In genomic region chr10:78747035-78747721, GRCm38 (mm10) we compare ENCODE assay signal across 8 mouse cellular contexts. TPM values are rescaled to one million over a fixed set of nuclear protein-coding genes. Genes with fewer than 3 reads are reported as not detected.
DNase-seq lines count a peak whose midpoint lies in the region; ATAC-seq and TF ChIP-seq lines count a peak whose summit lies in the region.

No protein-coding gene starts in this region.

- DNase-seq in adrenal gland, postnatal 14 days, result peak; percentile 12
- no peak for DNase-seq in adrenal gland, postnatal 4 days (ENCODE audit: low spot score in 2 of 2)
- peak; percentile 75 for DNase-seq in lung, embryonic 14.5 days
- no peak for DNase-seq in lung, postnatal 25 days (ENCODE audit: low spot score)
- peak; percentile 13 for DNase-seq in ovary, postnatal 14 days (ENCODE audit: low spot score)

- WGBS in lung, embryonic 14.5 days, result 2% methylated on average over 27 of the region's 27 CpGs
- under 1% methylated on average over 27 of the region's 27 CpGs for WGBS in heart, embryonic 13.5 days
- 2% methylated on average over 27 of the region's 27 CpGs for WGBS in limb, embryonic 13.5 days

- peak overlapping the region; percentile 34 for H3K4me3 ChIP-seq in lung, embryonic 14.5 days (ENCODE audit: low read depth, low read length)
- H3K4me3 ChIP-seq in heart, embryonic 13.5 days, result peak overlapping the region; percentile 43
- peak overlapping the region; percentile 40 for H3K4me3 ChIP-seq in limb, embryonic 13.5 days

- TF ChIP-seq CTCF in lung, embryonic 14.5 days (IDR thresholded peaks at IDR 0.05; ENCODE audit: low read depth), result no peak

- peak overlapping the region; percentile 68 for H3K4me2 ChIP-seq in lung, embryonic 14.5 days
- peak overlapping the region; percentile 69 for H3K4me2 ChIP-seq in heart, embryonic 13.5 days
- peak overlapping the region; percentile 74 for H3K4me2 ChIP-seq in limb, embryonic 13.5 days (replicated peaks)

- peak; percentile 87 for ATAC-seq in lung, embryonic 14.5 days (ENCODE audit: insufficient read depth)
- ATAC-seq in heart, embryonic 13.5 days (ENCODE audit: extremely low read depth, insufficient number of reproducible peaks, low FRiP score, low TSS enrichment), result no peak
- ATAC-seq in limb, embryonic 13.5 days (ENCODE audit: low FRiP score, low read depth), result peak; percentile 61
- ATAC-seq in monocyte, adult 5-6 weeks (replicated peaks; ENCODE audit: insufficient number of reproducible peaks, low FRiP score, low TSS enrichment, poor library complexity, severe bottlenecking), result no peak

- no peak overlapping the region for H3K27ac ChIP-seq in lung, embryonic 14.5 days (ENCODE audit: low read depth)
- H3K27ac ChIP-seq in heart, embryonic 13.5 days (replicated peaks), result no peak overlapping the region
- H3K27ac ChIP-seq in limb, embryonic 13.5 days, result no peak overlapping the region

- H3K9me3 ChIP-seq in lung, embryonic 14.5 days (ENCODE audit: low read depth, low read length), result no peaks in the 10 kb centered on the region
- no peaks in the 10 kb centered on the region for H3K9me3 ChIP-seq in heart, embryonic 13.5 days
- no peaks in the 10 kb centered on the region for H3K9me3 ChIP-seq in limb, embryonic 13.5 days

- H3K4me1 ChIP-seq in lung, embryonic 14.5 days (ENCODE audit: insufficient read depth), result no peaks in the 10 kb centered on the region
- H3K4me1 ChIP-seq in heart, embryonic 13.5 days, result peaks cover 11% of the 10 kb centered on the region
- H3K4me1 ChIP-seq in limb, embryonic 13.5 days, result peaks cover 24% of the 10 kb centered on the region

- no peak overlapping the region for H3K9ac ChIP-seq in lung, embryonic 14.5 days
- peak overlapping the region; percentile 48; the same call in 1 of the 2 replicates for H3K9ac ChIP-seq in heart, embryonic 13.5 days
- H3K9ac ChIP-seq in limb, embryonic 13.5 days, result no peak overlapping the region

- no peaks in the 10 kb centered on the region for H3K36me3 ChIP-seq in lung, embryonic 14.5 days (ENCODE audit: insufficient read depth)
- no peaks in the 10 kb centered on the region for H3K36me3 ChIP-seq in heart, embryonic 13.5 days
- no peaks in the 10 kb centered on the region for H3K36me3 ChIP-seq in limb, embryonic 13.5 days

- no peaks in the 10 kb centered on the region for H3K27me3 ChIP-seq in lung, embryonic 14.5 days (ENCODE audit: insufficient read depth, low read length)
- peaks cover 57% of the 10 kb centered on the region for H3K27me3 ChIP-seq in heart, embryonic 13.5 days (replicated peaks)
- H3K27me3 ChIP-seq in limb, embryonic 13.5 days, result peaks cover 6% of the 10 kb centered on the region; the same call in 1 of the 2 replicates

RNA-seq across cellular contexts. Expression of gene Ccdc105, which starts 5.7 kb away (rescaled TPM):
- not detected in 2 replicates for total RNA-seq in adrenal gland, postnatal 14 days (2021)
- total RNA-seq in adrenal gland, postnatal 4 days (2021), result not detected
- polyA plus RNA-seq in lung, embryonic 14.5 days (2014; fragmentation: Nextera tagmentation; extraction: Ambion mirVana), result 0.18 and 0.21 TPM in 2 replicates
- polyA plus RNA-seq in heart, embryonic 13.5 days (2015; fragmentation: Nextera tagmentation; extraction: Ambion mirVana), result not detected in 2 replicates
- polyA plus RNA-seq in limb, embryonic 13.5 days (2015; fragmentation: Nextera tagmentation; extraction: Ambion mirVana), result 0.19 and 0.32 TPM in 2 replicates
- not detected in 3 replicates for total RNA-seq in monocyte, adult 5-6 weeks (2017)

RNA-seq across cellular contexts. Expression of gene Casp14, which starts 29.1 kb away (rescaled TPM):
- not detected in 2 replicates for total RNA-seq in adrenal gland, postnatal 14 days (2021)
- not detected for total RNA-seq in adrenal gland, postnatal 4 days (2021)
- not detected in 2 replicates for polyA plus RNA-seq in lung, embryonic 14.5 days (2014; fragmentation: Nextera tagmentation; extraction: Ambion mirVana)
- not detected in 2 replicates for polyA plus RNA-seq in heart, embryonic 13.5 days (2015; fragmentation: Nextera tagmentation; extraction: Ambion mirVana)
- polyA plus RNA-seq in limb, embryonic 13.5 days (2015; fragmentation: Nextera tagmentation; extraction: Ambion mirVana), result 0.56 and 0.73 TPM in 2 replicates
- not detected in 3 replicates for total RNA-seq in monocyte, adult 5-6 weeks (2017)

RNA-seq across cellular contexts. Expression of gene Slc1a6, which starts 33.1 kb away (rescaled TPM):
- total RNA-seq in adrenal gland, postnatal 14 days (2021), result 0.15 and 0.64 TPM in 2 replicates
- total RNA-seq in adrenal gland, postnatal 4 days (2021), result under 1 TPM; 0.48 to 0.53 TPM
- 0.77 and 1.1 TPM in 2 replicates for polyA plus RNA-seq in lung, embryonic 14.5 days (2014; fragmentation: Nextera tagmentation; extraction: Ambion mirVana)
- 0.97 and 1.2 TPM in 2 replicates for polyA plus RNA-seq in heart, embryonic 13.5 days (2015; fragmentation: Nextera tagmentation; extraction: Ambion mirVana)
- 2.3 and 3.0 TPM in 2 replicates for polyA plus RNA-seq in limb, embryonic 13.5 days (2015; fragmentation: Nextera tagmentation; extraction: Ambion mirVana)
- not detected in 3 replicates for total RNA-seq in monocyte, adult 5-6 weeks (2017)

Comparison
In these comparisons a context has a peak if more than half of its experiments do, and no peak if none do; other contexts are left out.
1. DNase-seq: peak in adrenal gland, postnatal 14 days (single experiment), lung, embryonic 14.5 days (single experiment) and ovary, postnatal 14 days (single experiment); none in adrenal gland, postnatal 4 days (0 of 2) and lung, postnatal 25 days (single experiment).
2. ATAC-seq: peak in lung, embryonic 14.5 days (single experiment) and limb, embryonic 13.5 days (single experiment); none in heart, embryonic 13.5 days (single experiment) and monocyte, adult 5-6 weeks (single experiment).
3. Peak in every context shown above with its lines, with median percentiles within 50 percentile points of each other: H3K4me2 ChIP-seq and H3K4me3 ChIP-seq.